Mouse (Mus musculus) CD8-positive naive resting alpha-beta T cell, adult 2 months (primary cell): ENCODE results near the gene Lcp1.

Experiments
- DNase-seq, 2 experiments: peaks; one replicate each; pipeline ENCODE4 v3.0.0; 2022; ENCODE audit warnings: low read depth in 2 of 2, low spot score in 2 of 2

Gene Lcp1

DNA sequence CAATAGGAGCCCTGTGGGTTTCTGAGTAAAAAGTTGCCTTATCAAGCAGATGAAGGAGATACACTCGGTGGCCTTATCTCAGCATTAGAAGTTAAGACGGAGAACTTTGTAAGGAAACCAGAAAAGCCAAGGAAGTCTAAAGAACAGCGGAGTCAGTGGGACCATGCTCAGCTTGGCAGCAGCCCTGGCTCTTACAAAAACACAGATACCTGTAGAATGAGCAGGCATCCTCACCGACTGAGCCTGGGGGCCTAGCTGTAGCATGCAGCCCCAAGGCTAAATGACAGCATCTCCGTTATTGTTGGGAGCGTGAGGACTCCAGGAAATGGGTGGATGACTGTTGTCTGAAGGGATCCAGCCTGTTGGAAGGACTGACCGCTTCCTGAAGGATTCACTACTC is 44.9 kb downstream of the Lcp1 start:
- DNase-seq: no peak

- DNase-seq: peak; percentile 58 to 65
Measured at GRCm38 (mm10) chr14:75176425-75177045, 45.6 kb downstream of the Lcp1 start.

DNA sequence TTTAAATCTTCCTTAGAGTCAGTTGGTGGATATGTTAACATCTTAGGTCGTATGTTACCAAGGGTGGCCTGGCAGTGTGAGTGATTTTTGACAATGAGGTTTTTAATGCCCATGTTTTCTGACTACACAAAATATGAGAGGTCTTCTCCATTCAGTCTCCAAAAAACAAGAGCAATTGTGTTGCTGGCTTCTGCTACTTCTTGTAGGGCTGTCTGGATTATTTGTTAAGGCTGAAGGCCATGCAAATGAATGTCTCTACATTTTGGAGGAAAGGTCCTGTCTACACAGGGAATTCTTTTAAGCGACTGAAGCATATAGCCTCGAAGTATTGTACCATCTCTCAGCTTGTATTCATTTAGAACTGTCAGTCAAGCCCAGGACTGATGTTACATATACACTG is 46.5 kb downstream of the Lcp1 start:
- no peak for DNase-seq

DNA sequence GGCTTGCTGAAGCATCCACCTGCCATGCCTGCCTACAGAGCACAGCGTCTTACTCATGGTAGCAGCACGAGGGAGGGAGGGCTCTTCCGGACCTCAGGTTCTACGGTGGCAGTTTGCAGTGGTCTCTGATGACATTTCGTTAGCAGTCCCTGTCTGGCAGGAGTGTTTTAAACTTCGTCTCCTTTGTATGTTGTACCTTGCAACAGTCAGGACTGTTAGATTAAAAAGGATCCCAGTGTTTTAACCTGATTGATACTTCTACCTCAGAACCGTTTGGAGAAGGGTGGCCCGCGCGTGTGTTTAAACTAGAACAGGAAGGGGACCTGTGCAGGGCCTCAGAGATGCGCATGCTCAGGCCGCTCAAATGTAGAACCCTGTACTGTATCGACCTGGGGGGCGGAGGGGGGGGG is 47.5 kb downstream of the Lcp1 start:
- peak; percentile 33 to 46 for DNase-seq

DNA sequence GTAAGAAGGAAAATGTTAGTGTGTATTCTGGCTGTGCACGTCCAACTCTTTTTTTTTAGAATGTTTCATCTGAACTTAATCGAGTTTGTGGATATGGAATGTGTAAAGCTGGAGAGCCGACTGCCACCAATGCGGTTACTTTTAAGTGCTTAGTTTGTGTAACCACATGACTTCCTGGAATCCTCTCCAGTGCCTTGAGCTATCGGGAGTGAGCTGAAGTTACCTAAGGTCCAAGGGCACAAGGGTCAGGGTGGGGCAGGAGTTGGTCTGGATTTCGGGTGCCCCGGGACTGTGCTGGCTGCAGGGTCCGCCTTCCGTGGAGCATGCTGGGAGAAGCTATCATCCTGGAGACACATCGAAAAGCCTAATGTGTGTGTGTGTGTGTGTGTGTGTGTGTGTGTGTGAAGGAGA is 47.9 kb downstream of the Lcp1 start:
- DNase-seq: peak in 1 of 2 experiments; percentile 44

DNA sequence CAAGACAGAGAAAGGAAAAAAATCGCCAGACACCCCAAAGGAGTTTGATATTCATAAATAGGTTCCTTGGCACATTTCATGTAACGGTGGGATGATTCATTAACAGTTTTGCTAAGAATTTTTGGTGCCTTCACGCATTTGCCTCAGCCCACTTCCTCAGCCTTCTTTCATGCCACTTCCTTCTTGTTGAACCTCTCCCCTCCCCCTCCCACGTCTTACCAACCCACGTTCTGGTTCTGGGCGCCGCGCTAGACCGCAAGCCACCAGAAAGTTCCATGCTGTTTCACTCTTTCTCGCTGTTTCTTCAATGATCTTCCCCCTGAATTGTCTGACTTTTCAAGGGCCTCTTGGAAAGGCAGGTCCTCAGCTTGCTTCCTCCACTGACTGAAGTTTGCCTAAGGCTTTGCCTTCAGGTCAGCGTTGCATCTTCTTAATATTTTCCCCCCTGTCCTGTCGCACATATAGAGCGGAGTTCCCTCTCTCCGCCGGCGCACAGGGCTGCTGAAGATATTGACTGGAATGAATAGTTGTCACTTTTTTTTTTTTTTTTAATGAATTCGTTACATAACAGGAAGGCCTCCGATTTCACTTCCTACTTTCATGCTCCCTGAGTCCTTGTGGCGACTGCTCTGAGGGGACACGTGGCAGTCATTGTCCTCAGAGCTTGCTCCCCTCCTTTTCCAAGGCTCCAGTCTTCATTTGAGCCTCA is 48.5 kb downstream of the Lcp1 start:
- peak; percentile 68 to 77 for DNase-seq

- no peak for DNase-seq
Measured at GRCm38 (mm10) chr14:75180551-75180978, 49.7 kb downstream of the Lcp1 start.

- DNase-seq: no peak
Measured at GRCm38 (mm10) chr14:75181062-75181935, 50.4 kb downstream of the Lcp1 start.

DNA sequence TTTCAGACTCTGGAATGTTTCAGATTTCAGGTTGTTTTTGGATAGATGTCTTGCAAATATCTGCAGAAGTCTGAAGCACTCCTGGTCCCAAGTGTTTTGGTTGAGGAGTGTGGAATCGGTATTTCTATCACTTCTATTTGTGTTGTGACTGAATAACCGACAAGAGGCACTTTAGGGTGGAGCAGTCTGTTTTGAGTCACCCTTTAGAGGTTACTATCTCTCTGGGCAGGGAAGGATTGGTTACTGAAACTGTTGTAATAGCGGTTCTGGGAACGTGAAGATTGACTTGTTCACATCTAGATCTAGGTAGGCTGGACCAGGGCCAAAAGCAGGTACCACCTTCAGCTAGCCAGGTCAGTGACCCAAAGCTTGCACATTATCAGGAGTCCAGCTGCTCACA is 51.5 kb downstream of the Lcp1 start:
- DNase-seq: no peak

GRCm38 (mm10) chr14:75182831-75183230 is 51.9 kb downstream of the Lcp1 start:
- DNase-seq: no peak

DNA sequence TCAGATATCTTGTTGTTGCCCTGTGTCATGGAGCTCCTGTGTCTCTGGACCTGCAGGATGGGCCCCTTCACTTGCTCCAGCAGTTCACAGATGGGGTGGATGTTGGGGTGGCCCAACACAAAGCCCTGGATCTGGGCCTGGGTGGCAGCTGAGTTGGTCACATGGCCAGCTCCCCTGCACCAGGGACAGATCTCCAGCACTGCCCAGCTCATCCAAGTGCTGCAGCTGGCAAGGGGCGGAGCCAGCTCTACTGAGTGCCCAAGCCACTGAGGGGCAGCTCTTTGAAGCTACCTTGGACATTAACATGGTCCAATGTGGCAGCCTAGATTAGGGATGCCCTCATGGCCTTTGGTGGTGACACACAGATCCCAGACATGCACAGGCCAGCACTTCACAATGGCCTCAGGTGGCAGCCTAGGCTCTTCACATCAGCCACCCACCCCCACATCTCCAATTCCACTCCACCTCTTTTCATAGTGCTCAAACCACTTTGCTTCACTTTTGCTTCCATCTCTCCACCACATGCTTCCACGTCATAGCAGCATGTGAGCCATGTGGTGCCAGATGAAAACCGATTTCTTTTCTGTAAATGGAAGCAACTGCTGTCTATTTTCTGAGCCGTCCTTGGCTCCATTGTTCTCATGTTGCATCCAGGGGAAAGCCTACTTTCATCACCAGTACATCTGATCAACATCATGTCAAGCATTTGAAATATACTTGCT is 53.3 kb downstream of the Lcp1 start:
- DNase-seq: no peak

DNA sequence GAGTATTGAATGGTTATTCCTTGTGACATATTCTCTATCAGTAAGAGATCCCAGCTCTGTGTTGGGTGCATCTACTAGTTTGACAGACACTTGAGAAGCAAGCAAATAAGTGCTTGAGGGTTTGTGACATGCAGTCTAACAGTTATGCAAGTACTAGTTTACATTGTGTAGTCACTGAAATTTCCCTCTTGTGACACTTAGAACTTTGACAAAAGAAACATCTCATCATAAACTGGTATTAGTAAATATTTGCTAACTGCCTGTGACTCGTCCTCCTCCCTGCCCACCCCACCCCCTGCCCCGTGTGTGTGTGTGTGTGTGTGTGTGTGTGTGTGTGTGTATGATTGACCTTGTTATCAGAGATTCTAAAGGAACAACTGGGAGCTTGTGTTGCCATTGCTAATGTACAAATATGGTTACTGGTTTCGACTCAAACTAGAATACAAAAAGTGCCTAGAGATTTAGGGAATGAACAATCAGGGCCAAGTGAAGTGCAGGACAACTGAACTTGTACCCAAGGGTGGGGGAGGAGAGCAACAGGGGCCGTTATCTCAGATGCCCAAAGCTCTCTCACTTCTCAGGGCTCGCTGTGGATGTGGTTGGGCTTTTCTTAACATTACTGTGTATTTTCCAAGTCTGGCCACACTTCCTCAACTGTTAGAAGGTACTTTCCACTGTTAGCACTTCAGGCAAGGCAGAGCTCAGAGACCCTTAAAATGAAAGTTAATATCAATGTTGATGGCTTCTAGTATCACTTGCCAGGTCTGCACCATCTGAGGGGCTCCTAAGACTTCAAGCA is 55.1 kb downstream of the Lcp1 start:
- DNase-seq: no peak

GRCm38 (mm10) chr14:75186858-75187415 is 56.0 kb downstream of the Lcp1 start:
- DNase-seq: no peak

- DNase-seq: no peak
Measured at GRCm38 (mm10) chr14:75188521-75188920, 57.6 kb downstream of the Lcp1 start.

DNA sequence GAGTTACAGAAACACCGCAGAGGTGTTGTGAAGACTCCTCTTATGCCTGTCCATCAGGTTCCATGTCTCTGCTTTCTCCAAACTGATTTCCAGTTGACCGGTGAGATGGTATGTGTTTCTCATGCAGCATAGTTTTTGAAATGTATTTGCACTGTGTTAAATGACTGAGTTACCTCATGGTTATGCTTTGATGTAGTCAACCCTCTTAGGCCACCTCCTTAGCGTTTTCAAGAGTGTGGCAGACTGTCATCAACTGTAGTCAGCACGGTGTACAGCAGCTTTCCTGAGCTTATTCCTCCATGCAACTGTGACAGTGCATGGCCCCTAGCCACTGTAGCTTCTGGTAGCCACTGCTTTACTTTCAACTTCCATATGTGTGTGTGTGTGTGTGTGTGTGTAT is 58.1 kb downstream of the Lcp1 start:
- DNase-seq: no peak

DNA sequence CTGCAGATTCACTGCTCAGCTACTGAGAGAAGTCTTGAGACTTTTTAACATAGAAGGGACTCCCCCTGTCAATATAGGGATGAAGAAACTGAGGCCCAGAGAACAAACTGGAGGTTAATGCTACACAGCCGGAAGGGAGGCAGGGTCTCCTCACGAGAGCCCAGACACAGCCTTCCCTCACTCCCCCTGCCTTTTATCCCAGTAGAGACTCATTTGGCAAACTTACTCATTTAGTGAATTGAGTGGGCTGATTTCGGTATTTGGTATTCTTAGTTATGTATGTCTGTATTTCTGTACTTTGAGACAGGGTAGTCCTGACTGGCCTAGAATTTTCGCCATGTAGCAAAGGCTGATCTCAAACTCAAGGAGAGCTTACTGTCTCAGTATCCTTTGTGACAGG is 59.8 kb downstream of the Lcp1 start:
- no peak for DNase-seq

DNA sequence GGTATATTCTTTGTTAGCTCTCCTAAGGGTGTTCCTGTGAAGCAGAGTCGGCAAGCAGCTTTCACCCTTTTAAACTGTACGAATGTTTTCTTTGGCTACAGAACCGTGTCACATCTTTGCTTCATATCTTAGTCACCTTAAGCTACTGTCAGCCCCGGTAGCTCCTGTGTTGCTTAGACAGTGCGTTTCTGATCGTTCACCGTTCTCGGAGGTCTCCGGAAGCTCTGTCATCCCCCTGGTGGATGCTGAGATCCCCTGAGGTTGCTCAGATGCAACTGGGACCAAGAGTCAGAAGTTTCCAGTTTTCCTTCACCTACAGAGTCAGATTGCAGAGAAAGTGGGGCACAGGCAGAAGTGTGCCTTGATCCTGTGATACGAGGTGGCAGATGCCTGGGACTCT is 61.5 kb downstream of the Lcp1 start:
- DNase-seq: no peak

DNA sequence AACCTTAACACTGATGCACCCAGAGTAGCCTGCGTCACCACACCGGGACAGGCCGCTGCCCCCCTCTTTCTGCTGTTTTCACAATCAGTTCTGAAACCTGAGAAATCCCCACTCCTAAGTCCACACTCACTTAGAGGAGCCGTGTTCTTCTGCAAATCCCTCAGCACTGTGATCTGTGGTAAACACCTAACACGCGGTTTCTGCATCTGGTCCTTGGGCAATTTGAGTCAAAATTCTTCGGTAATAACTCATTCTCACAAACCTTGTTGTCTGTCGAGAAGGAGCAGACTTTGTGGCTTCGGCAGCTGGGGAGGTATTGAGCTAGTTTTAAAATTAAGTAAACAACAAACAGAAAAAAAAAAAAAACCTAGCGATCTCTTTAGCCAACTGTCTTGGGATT is 62.0 kb downstream of the Lcp1 start:
- no peak for DNase-seq

- no peak for DNase-seq
Measured at GRCm38 (mm10) chr14:75195530-75195929, 64.6 kb downstream of the Lcp1 start.

- DNase-seq: peak; percentile 54 to 71
Measured at GRCm38 (mm10) chr14:75197027-75197426, 66.1 kb downstream of the Lcp1 start.
